Mouse (Mus musculus) heart, postnatal 0 days (tissue): ENCODE measurements around the gene Akap8l.

Experiments used
- CTCF ChIP-seq: IDR thresholded peaks from 2 replicates; pipeline ENCODE4 v1.5.1; 2016; ENCODE audit warnings: antibody characterized with exemption, control low read depth, low read depth
- EP300 ChIP-seq: IDR thresholded peaks from 2 replicates; pipeline ENCODE4 v1.6.1; 2016; ENCODE audit warnings: antibody characterized with exemption, low read depth

GRCm38 (mm10) chr17:32283771-32284221 is 66.6 kb downstream of the Akap8l start:
- TF ChIP-seq CTCF (no peak), EP300 (no peak)
